1 mouse cellular context compared by ENCODE assay signal in the genomic region with DNA sequence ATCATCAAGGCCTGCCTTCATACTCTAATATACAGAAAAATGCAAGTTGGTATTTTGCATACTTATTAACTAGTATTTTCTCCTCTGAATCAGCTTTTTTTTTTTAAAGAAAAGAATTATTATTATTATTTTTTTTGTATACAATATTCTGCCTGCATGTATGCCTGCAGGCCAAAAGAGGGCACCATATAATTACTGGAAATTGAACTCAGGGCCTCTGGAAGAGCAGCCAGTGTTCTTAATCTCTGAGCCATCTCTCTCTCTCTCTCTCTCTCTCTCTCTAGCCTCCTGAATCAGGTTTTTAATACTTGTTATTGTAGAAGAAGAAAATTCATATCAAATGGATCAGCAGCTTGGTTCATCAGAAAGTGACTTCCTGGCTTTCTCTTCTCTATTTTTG.
A peak's percentile ranks its signal among the peaks of the same experiment; 100 is the strongest.
TF ChIP-seq lines count a peak whose summit lies in the region.

No protein-coding gene starts in this region.

TF ChIP-seq in CH12.LX, 34 proteins besides CTCF, POLR2A, EP300 and RAD21:
- no peak for TF ChIP-seq ETS1 (conservative IDR thresholded peaks at IDR 0.05; ENCODE audit: low read depth, low read length)
- TF ChIP-seq ZC3H11A (IDR thresholded peaks at IDR 0.05; ENCODE audit: low read depth, low read length) = peak; percentile 82
- TF ChIP-seq CHD1 (IDR thresholded peaks at IDR 0.05; ENCODE audit: low read depth, low read length) = no peak
- peak; percentile 82 for TF ChIP-seq ZNF384 (IDR thresholded peaks at IDR 0.05; ENCODE audit: low read depth, low read length)
- TF ChIP-seq SMC3 (IDR thresholded peaks at IDR 0.05; ENCODE audit: low read depth, low read length) = peak; percentile 88
TF ChIP-seq in CH12.LX: peak in this region for 3.
